Comparison of ENCODE assay signal across 20 mouse cellular contexts in genomic region chr2:139792345-139793120, GRCm38 (mm10).
DNase-seq lines count a peak whose midpoint lies in the region; ATAC-seq and TF ChIP-seq lines count a peak whose summit lies in the region.
"Had no signal": no experiment of that assay in that cellular context is flagged by ENCODE, and none has a peak within 500 bp of the region (broad histone marks: within the 10 kb centered on the region; RNA-seq: fewer than 3 reads in every experiment).

No protein-coding gene starts in this region.

- no peaks in the 10 kb centered on the region for H3K27me3 ChIP-seq in heart, embryonic 11.5 days (ENCODE audit: control insufficient read depth, insufficient read depth, low read length)
- H3K27me3 ChIP-seq in intestine, postnatal 0 days (replicated peaks; ENCODE audit: control insufficient read depth, insufficient read depth, low read length) = no peaks in the 10 kb centered on the region
- H3K27me3 ChIP-seq: embryonic facial prominence, embryonic 12.5 days; hindbrain, embryonic 15.5 days; neural tube, embryonic 13.5 days had no signal

- no peak overlapping the region for H3K27ac ChIP-seq in heart, embryonic 11.5 days (ENCODE audit: low read depth, low read length)
- no peak overlapping the region for H3K27ac ChIP-seq in intestine, postnatal 0 days (ENCODE audit: low read depth, low read length)
- H3K27ac ChIP-seq: embryonic facial prominence, embryonic 12.5 days; hindbrain, embryonic 15.5 days; kidney, postnatal 0 days; macrophage; neural tube, embryonic 13.5 days; stomach, postnatal 0 days had no signal

- H3K4me2 ChIP-seq in heart, embryonic 11.5 days = no peak overlapping the region
- H3K4me2 ChIP-seq in intestine, postnatal 0 days (replicated peaks; ENCODE audit: low read depth) = no peak overlapping the region
- H3K4me2 ChIP-seq: embryonic facial prominence, embryonic 12.5 days; hindbrain, embryonic 15.5 days; midbrain, embryonic 11.5 days; neural tube, embryonic 13.5 days had no signal

- H3K36me3 ChIP-seq in heart, embryonic 11.5 days (ENCODE audit: control insufficient read depth, insufficient read depth, low read length) = no peaks in the 10 kb centered on the region
- H3K36me3 ChIP-seq in intestine, postnatal 0 days (ENCODE audit: control insufficient read depth, insufficient read depth) = no peaks in the 10 kb centered on the region
- H3K36me3 ChIP-seq: embryonic facial prominence, embryonic 12.5 days; hindbrain, embryonic 15.5 days; neural tube, embryonic 13.5 days had no signal

- H3K4me1 ChIP-seq in heart, embryonic 11.5 days (ENCODE audit: control insufficient read depth, insufficient read depth, low read length) = no peaks in the 10 kb centered on the region
- no peaks in the 10 kb centered on the region for H3K4me1 ChIP-seq in lung, adult 2 months (ENCODE audit: control insufficient read depth, insufficient read depth, low read length)
- no peaks in the 10 kb centered on the region for H3K4me1 ChIP-seq in intestine, postnatal 0 days (replicated peaks; ENCODE audit: control insufficient read depth, insufficient read depth, low read length)
- H3K4me1 ChIP-seq: embryonic facial prominence, embryonic 12.5 days; hindbrain, embryonic 15.5 days; neural tube, embryonic 13.5 days had no signal

- no peak overlapping the region for H3K9ac ChIP-seq in heart, embryonic 11.5 days (ENCODE audit: low read depth, low read length)
- no peak overlapping the region for H3K9ac ChIP-seq in intestine, postnatal 0 days (ENCODE audit: low read depth, low read length)
- H3K9ac ChIP-seq: embryonic facial prominence, embryonic 12.5 days; hindbrain, embryonic 15.5 days; neural tube, embryonic 13.5 days had no signal

- WGBS in heart, embryonic 11.5 days (ENCODE audit: insufficient replicate concordance) = 68% methylated on average over 9 of the region's 9 CpGs
- WGBS in lung, adult 2 months = 55% methylated on average over 9 of the region's 9 CpGs
- WGBS in intestine, postnatal 0 days = 74% methylated on average over 9 of the region's 9 CpGs

- H3K4me3 ChIP-seq in heart, embryonic 11.5 days (ENCODE audit: low read depth, low read length) = no peak overlapping the region
- H3K4me3 ChIP-seq in lung, adult 2 months (replicated peaks; ENCODE audit: extremely low read depth, low read depth, low read length) = no peak overlapping the region
- H3K4me3 ChIP-seq in intestine, postnatal 0 days (ENCODE audit: low read depth, low read length) = no peak overlapping the region
- H3K4me3 ChIP-seq: embryonic facial prominence, embryonic 12.5 days; hindbrain, embryonic 15.5 days; neural tube, embryonic 13.5 days had no signal

- no peak for TF ChIP-seq CTCF in lung, adult 2 months (IDR thresholded peaks at IDR 0.05; ENCODE audit: insufficient read depth, low read length)
- no peak for TF ChIP-seq CTCF in intestine, postnatal 0 days (IDR thresholded peaks at IDR 0.05; ENCODE audit: low read depth)

- H3K9me3 ChIP-seq in heart, embryonic 11.5 days (replicated peaks; ENCODE audit: control insufficient read depth, low read length) = no peaks in the 10 kb centered on the region
- no peaks in the 10 kb centered on the region for H3K9me3 ChIP-seq in intestine, postnatal 0 days (ENCODE audit: control insufficient read depth)
- H3K9me3 ChIP-seq: embryonic facial prominence, embryonic 12.5 days; hindbrain, embryonic 15.5 days; neural tube, embryonic 13.5 days had no signal

- TF ChIP-seq POLR2A in lung, adult 2 months (IDR thresholded peaks at IDR 0.05; ENCODE audit: borderline replicate concordance, extremely low read depth, low read depth, low read length) = no peak

- peak; percentile 5 to 41 for DNase-seq in heart, adult 9 months (ENCODE audit: low spot score in 2 of 2)
- peak; percentile 87 for DNase-seq in fat pad, adult 2 months (ENCODE audit: extremely low read depth, low read depth, low spot score)
- DNase-seq in lung, adult 2 months = peak; percentile 12
- peak; percentile 63 for DNase-seq in lung, postnatal 36 days
- DNase-seq in thymus, postnatal 36 days = no peak
- DNase-seq in gastrocnemius, adult 18-20 months (ENCODE audit: low spot score) = no peak
- DNase-seq: adrenal gland, adult 8-10 months; cerebellum, adult 8-10 months; gastrocnemius, postnatal 36 days; kidney, adult 11 months; left cerebral cortex, postnatal 4 days had no signal

- no peak for ATAC-seq in heart, embryonic 11.5 days (replicated peaks; ENCODE audit: insufficient number of reproducible peaks, low FRiP score, low TSS enrichment)
- no peak for ATAC-seq in intestine, postnatal 0 days

Comparison
In these comparisons a context has a peak if more than half of its experiments do, and no peak if none do; other contexts are left out.
1. DNase-seq: peak in heart, adult 9 months (2 of 2), fat pad, adult 2 months (single experiment), lung, adult 2 months (single experiment) and lung, postnatal 36 days (single experiment); none in thymus, postnatal 36 days (0 of 2) and gastrocnemius, adult 18-20 months (single experiment).